Mouse (Mus musculus) limb, embryonic 13.5 days (tissue): ENCODE measurements at regions not wholly inside any gene's neighbourhood (a gene's known extent, or its start where the extent isn't known, plus 50 kb on each side); places are given as distances from the start of the nearest gene placed in this dataset.
"Not testable (repeated sequence)": the region's sequence is repeated elsewhere in the genome, so short reads cannot be mapped to it uniquely, and the experiment has no call there.

ENCODE experiments used
- ATAC-seq: fragments of 200-750 bp; cut with Nextera tagmentation; 2 replicates; pipeline ENCODE4 v1.8.0; 2017; ENCODE audit warnings: low read depth, moderate number of reproducible peaks, moderate TSS enrichment; ENCODE audit not compliant: low FRiP score
- H3K27ac ChIP-seq: fragments of 300-500 bp; sonication (generic); 2 replicates; pipeline ENCODE4 v1.5.1; 2015; ENCODE audit warnings: inconsistent platforms, mild to moderate bottlenecking, moderate library complexity
- H3K27me3 ChIP-seq: fragments of 300-500 bp; sonication (generic); 2 replicates; pipeline ENCODE4 v1.6.1; 2015; ENCODE audit warnings: mild to moderate bottlenecking, inconsistent platforms
- H3K36me3 ChIP-seq: fragments of 300-500 bp; sonication (generic); 2 replicates; pipeline ENCODE4 v1.6.1; 2015; ENCODE audit warnings: inconsistent platforms, mild to moderate bottlenecking, moderate library complexity
- H3K4me1 ChIP-seq: fragments of 300-500 bp; sonication (generic); 2 replicates; pipeline ENCODE4 v1.6.1; 2015; ENCODE audit warnings: inconsistent platforms
- H3K4me2 ChIP-seq: fragments of 300-500 bp; sonication (generic); replicated peaks from 2 replicates; pipeline ENCODE4 v1.6.1; 2015; ENCODE audit warnings: inconsistent platforms, mild to moderate bottlenecking, moderate library complexity
- H3K4me3 ChIP-seq: fragments of 300-500 bp; sonication (generic); 2 replicates; pipeline ENCODE4 v1.5.1; 2015; ENCODE audit warnings: moderate library complexity, mild to moderate bottlenecking, inconsistent platforms
- H3K9ac ChIP-seq: fragments of 300-500 bp; sonication (generic); 2 replicates; pipeline ENCODE4 v1.6.1; 2015; ENCODE audit warnings: mild to moderate bottlenecking, inconsistent platforms
- H3K9me3 ChIP-seq: fragments of 300-500 bp; sonication (generic); 2 replicates; pipeline ENCODE4 v1.6.1; 2016; ENCODE audit warnings: inconsistent platforms
- WGBS: fragments of 180-500 bp; shearing (Covaris S2); methylation state at CpG from one replicate; pipeline ENCODE4 v1.1.7; 2015; 5-methylcytosine and 5-hydroxymethylcytosine counted together

DNA sequence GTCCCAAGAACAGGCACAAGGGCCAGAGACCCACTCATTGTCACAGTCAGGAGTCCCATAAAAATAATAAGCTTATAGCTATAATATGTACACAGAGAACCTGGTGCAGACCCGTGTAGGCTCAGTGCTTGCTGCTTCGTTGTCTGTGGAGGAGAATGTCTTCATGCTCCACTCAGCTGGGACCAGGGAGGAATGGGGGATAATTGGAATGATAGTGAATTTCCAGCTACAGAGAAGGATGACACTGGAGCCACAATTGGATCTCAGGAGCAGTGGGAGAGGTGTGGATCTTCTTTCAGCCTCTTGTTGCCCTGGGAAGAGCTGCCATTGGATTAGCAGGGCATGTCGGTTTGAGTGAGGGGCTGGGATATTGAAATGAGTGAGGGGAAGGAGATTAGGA lies 497.8 kb upstream of the Tbl1xr1 start:
- Histone ChIP-seq H3K4me2 (no peak overlapping the region), H3K4me1 (no peaks in the 10 kb centered on the region), H3K9ac (no peak overlapping the region), H3K27ac (no peak overlapping the region), H3K4me3 (no peak overlapping the region), H3K27me3 (no peaks in the 10 kb centered on the region), H3K9me3 (no peaks in the 10 kb centered on the region), H3K36me3 (no peaks in the 10 kb centered on the region)
- 51% methylated on average over 3 of the region's 3 CpGs for WGBS
- no peak for ATAC-seq

DNA sequence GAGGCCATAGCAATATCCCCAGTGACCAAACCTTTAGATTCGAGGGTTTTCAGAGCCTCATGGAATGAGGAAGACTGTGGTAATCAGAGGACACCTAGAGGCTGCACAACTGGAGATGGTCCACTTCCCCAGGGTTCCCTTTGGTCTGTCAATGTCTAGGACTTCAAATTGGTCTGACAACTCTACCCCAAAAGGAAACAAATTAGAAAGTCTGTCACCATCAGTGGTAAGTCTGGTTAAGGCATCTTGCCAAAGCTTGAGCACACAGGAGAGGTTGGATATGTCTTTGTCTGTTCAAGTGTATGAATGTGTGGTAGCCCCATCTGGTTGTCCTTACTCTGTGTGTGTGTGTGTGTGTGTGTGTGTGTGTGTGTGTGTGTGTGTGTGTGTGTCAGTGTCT lies 494.3 kb upstream of the Tbl1xr1 start:
- no peaks in the 10 kb centered on the region for H3K27me3 ChIP-seq
- 85% methylated on average over 1 of the region's 1 CpGs for WGBS
- H3K36me3 ChIP-seq = no peaks in the 10 kb centered on the region
- H3K27ac ChIP-seq = no peak overlapping the region
- no peak for ATAC-seq
- no peak overlapping the region for H3K9ac ChIP-seq
- H3K4me1 ChIP-seq = no peaks in the 10 kb centered on the region
- no peak overlapping the region for H3K4me2 ChIP-seq
- H3K9me3 ChIP-seq = no peaks in the 10 kb centered on the region
- H3K4me3 ChIP-seq = no peak overlapping the region

DNA sequence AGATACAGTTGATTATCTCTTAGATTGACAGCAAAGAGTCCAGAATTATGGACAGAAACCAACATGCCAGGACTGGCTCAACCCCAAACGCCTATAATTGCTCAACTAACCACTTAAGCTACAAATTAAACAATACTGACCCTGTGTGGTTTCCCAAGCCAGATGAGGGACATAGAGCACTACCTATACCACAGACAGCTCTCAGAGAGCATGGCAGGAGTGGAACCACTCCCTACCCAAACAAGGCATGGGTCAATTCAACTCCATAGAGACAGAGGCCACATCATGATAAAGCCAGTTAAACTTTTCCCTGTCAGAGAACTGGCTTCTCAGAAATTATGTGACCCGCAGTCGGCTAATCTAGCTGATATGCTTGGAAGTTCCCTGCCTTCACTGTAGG lies 490.7 kb upstream of the Tbl1xr1 start:
- Histone ChIP-seq H3K4me1 (no peaks in the 10 kb centered on the region), H3K9me3 (no peaks in the 10 kb centered on the region), H3K36me3 (no peaks in the 10 kb centered on the region), H3K9ac (no peak overlapping the region), H3K4me2 (no peak overlapping the region), H3K4me3 (no peak overlapping the region), H3K27ac (no peak overlapping the region), H3K27me3 (no peaks in the 10 kb centered on the region)
- 84% methylated on average over 3 of the region's 3 CpGs for WGBS
- ATAC-seq = no peak

DNA sequence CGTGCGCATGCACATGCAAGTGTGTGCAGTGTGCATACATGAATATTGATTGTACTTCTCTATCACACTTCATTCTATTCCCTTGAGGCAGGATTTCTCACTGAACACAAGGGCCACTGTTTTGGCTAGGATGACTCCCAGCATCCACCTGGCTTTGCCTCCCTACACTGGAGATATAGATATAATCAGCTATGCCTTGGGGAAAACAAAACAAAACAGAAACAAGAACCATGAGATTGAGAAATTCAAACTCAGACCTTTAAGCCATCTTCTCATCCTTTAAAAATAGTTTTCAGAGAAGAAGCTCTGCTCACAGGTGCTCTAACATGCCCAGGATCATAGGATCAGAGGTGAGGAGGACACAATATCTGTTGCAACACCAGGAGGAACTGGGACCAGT lies 469.6 kb upstream of the Tbl1xr1 start:
- no peaks in the 10 kb centered on the region for H3K4me1 ChIP-seq
- no peak overlapping the region for H3K4me3 ChIP-seq
- no peak overlapping the region for H3K27ac ChIP-seq
- H3K4me2 ChIP-seq = no peak overlapping the region
- no peak for ATAC-seq
- WGBS = 97% methylated on average over 2 of the region's 2 CpGs
- no peaks in the 10 kb centered on the region for H3K36me3 ChIP-seq
- no peaks in the 10 kb centered on the region for H3K27me3 ChIP-seq
- H3K9ac ChIP-seq = no peak overlapping the region
- H3K9me3 ChIP-seq = no peaks in the 10 kb centered on the region

DNA sequence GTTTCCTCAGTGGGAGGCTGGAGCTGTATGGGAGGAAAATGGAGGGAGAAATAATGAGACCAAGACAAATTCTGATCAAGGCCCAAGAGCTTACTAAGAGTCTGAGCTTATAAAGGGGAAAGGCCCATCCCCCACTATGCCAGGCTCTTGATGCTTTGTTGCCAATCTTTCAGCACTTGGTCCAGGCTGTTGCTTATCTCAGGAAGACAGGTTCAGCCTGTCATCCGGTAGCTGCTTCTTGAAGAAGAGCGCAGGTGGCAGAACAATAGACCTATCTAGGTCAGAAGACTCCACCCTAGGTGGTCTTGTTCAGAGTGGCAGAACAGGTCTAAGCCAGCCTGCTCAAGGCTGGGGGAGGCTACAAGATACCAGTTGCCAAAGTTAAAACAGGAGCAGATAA lies 466.2 kb upstream of the Tbl1xr1 start:
- H3K4me2 ChIP-seq = no peak overlapping the region
- H3K9ac ChIP-seq = no peak overlapping the region
- H3K27ac ChIP-seq = no peak overlapping the region
- H3K9me3 ChIP-seq = no peaks in the 10 kb centered on the region
- H3K4me1 ChIP-seq = no peaks in the 10 kb centered on the region
- H3K27me3 ChIP-seq = no peaks in the 10 kb centered on the region
- 98% methylated on average over 2 of the region's 2 CpGs for WGBS
- ATAC-seq = no peak
- no peak overlapping the region for H3K4me3 ChIP-seq
- no peaks in the 10 kb centered on the region for H3K36me3 ChIP-seq

DNA sequence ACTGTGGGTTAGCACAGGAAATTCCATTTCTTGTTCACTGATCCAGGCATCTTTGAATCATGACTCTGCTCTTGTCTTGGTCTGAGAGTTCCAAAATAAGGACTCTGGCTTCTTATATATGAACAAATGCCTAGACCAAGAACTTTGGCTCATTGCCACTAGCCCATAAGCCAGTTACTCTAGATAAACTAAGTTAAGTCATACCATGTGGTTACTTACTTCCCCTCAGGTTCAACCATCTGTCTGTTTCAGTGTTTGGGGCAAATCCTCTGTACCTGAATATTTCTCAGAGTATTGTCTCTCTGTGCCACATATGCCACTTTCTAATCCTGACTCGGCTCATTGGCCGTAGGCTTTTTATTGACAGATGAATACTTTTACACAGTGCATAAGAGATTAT lies 454.7 kb upstream of the Tbl1xr1 start:
- WGBS = 92% methylated on average over 2 of the region's 2 CpGs

DNA sequence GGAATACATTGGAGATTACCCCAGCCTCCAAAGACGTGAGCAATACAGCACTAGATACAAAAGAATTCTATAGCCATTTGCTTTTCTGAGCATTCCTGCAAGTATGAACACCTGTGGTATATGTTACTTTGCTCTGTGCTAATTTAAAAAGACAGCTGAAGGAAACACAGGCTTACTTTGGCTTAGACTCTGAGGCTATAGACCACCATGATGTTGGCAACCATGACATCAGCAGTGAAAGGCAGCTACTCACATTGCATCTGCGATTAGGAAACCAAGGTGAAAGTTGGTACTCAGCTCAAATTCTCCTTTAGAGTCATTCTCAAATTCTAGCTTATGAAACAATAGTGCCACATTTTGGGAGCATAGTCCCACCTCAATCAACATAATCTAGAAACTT lies 451.4 kb upstream of the Tbl1xr1 start:
- Histone ChIP-seq H3K27me3 (no peaks in the 10 kb centered on the region), H3K9ac (no peak overlapping the region), H3K4me3 (no peak overlapping the region), H3K4me1 (0 out of 2 replicates have a peak, but pooled peaks cover 7% of the 10 kb centered on the region), H3K36me3 (no peaks in the 10 kb centered on the region), H3K4me2 (no peak overlapping the region), H3K9me3 (no peaks in the 10 kb centered on the region), H3K27ac (no peak overlapping the region)
- ATAC-seq = no peak
- WGBS = 67% methylated on average over 2 of the region's 2 CpGs

More for the DNA sequence above, 454.7 kb upstream of the Tbl1xr1 start:
- 0 out of 2 replicates have a peak, but pooled peaks cover 7% of the 10 kb centered on the region for H3K4me1 ChIP-seq
- H3K27me3 ChIP-seq = no peaks in the 10 kb centered on the region
- H3K9ac ChIP-seq = no peak overlapping the region
- no peaks in the 10 kb centered on the region for H3K36me3 ChIP-seq
- H3K4me3 ChIP-seq = no peak overlapping the region
- no peak overlapping the region for H3K4me2 ChIP-seq
- no peak overlapping the region for H3K27ac ChIP-seq
- ATAC-seq = no peak
- H3K9me3 ChIP-seq = no peaks in the 10 kb centered on the region

DNA sequence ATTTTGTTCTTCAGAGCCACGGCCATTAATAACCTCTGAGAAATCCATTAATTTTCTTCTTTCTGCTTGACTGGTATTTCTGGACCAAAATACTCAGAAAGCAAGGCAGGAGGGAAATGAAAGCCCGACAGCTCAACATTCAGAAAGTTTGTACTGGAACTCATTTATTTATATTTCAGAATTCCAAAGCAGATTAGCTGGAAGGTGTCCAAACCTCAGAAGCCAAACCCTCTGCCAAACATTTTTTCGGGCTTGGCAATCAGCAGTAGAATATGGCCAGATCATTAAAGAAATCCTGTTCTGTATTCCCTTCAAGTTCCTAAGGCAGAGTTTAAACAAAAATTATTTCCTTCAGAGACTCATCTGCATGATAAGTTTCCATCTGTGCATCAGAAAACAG lies 450.4 kb upstream of the Tbl1xr1 start:
- no peaks in the 10 kb centered on the region for H3K36me3 ChIP-seq
- H3K4me1 ChIP-seq = 0 out of 2 replicates have a peak, but pooled peaks cover 7% of the 10 kb centered on the region
- no peaks in the 10 kb centered on the region for H3K9me3 ChIP-seq
- no peak overlapping the region for H3K4me2 ChIP-seq
- H3K27me3 ChIP-seq = no peaks in the 10 kb centered on the region
- no peak overlapping the region for H3K9ac ChIP-seq
- no peak overlapping the region for H3K4me3 ChIP-seq
- WGBS = 22% methylated on average over 3 of the region's 3 CpGs
- ATAC-seq = no peak
- peak overlapping the region; percentile 40; the same call in 1 of the 2 replicates for H3K27ac ChIP-seq

DNA sequence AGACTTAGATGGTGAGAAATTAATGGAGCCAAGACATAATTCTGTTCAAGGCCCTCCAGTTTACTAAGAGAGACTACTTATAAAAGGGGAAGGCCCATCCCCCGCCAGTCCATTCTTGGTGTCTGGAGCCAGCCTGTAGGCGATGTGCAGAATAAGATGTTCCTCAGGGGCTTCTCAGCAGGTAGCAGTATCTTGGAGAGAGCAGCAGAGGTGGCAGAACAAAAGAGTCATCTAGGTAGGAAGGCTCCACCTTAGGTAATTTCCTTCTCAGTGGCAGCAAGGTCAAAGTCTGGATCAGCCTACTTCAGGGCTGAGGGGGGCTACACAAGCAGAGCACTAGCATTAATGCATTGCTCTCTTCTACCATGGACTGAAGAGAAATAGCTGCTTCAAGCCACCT lies 449.4 kb upstream of the Tbl1xr1 start:
- not testable (repeated sequence) for H3K27ac ChIP-seq, H3K9ac ChIP-seq, H3K4me3 ChIP-seq, ATAC-seq, H3K27me3 ChIP-seq, H3K9me3 ChIP-seq, H3K4me1 ChIP-seq, H3K4me2 ChIP-seq, H3K36me3 ChIP-seq
- 90% methylated on average over 2 of the region's 2 CpGs for whole genome bisulfite sequencing

DNA sequence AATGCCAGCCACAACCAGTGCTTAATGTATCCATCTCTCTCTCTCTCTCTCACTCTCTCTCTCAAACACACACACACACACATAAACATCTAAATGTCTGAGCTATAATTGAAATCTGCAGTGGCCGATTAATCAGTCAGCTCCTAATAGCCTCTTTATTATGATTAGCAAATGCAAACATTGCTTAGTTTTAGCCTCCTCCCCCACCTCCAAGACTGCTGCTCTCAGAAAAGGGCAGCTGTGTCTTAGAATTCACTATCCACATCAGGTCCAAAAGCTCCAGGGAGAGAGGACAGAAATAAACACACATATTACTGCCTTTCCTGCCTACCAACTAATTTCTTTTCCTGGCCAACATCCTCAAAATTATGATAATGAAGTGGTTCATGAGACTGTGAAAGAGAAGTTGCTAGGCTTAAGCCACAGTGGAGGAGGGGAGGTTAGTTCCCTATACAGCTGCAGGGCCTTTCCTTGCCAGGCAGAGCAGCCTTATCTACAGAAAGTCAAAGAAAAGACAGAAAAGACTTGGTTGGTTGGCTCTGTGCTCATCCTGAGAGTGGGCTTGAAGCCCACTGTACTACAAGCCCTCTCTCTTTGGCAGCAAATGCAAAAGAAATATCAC lies 442.7 kb upstream of the Tbl1xr1 start:
- no peak overlapping the region for H3K9ac ChIP-seq
- H3K4me2 ChIP-seq = no peak overlapping the region
- peaks cover 8% of the 10 kb centered on the region for H3K4me1 ChIP-seq
- no peaks in the 10 kb centered on the region for H3K9me3 ChIP-seq
- no peaks in the 10 kb centered on the region for H3K27me3 ChIP-seq
- ATAC-seq = peak; percentile 67; the same call in 1 of the 2 replicates
- H3K27ac ChIP-seq = no peak overlapping the region
- 38% methylated on average over 1 of the region's 1 CpGs for WGBS
- H3K36me3 ChIP-seq = no peaks in the 10 kb centered on the region
- H3K4me3 ChIP-seq = no peak overlapping the region

DNA sequence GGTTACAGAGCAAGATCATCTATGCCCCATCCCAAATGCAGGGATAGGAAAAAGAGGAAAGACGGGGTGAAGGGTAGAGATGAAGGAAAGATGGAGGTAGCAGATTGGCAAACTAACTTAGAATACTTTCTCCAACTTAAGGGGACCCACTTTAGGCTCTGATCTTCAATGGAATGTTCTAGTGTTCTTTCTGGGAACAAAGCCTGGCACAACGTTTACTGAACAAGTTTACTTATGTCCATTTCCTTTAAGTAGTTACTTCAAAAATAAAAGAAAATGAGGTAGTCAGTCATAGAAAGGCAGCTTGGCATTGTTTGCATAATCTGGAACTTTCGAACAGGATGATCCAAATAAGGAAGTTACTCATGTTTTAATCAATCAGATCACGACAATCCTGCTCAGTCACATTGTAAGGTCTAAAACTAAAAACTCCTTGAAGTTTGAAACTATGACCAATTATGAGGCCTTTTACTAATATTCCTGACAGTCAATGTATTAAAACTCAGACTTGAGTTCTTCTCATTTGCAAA lies 441.7 kb upstream of the Tbl1xr1 start:
- Histone ChIP-seq H3K36me3 (no peaks in the 10 kb centered on the region), H3K9me3 (no peaks in the 10 kb centered on the region), H3K4me3 (no peak overlapping the region), H3K27ac (no peak overlapping the region), H3K4me1 (peaks cover 8% of the 10 kb centered on the region), H3K4me2 (no peak overlapping the region), H3K27me3 (no peaks in the 10 kb centered on the region), H3K9ac (no peak overlapping the region)
- ATAC-seq = no peak
- 85% methylated on average over 4 of the region's 4 CpGs for WGBS

DNA sequence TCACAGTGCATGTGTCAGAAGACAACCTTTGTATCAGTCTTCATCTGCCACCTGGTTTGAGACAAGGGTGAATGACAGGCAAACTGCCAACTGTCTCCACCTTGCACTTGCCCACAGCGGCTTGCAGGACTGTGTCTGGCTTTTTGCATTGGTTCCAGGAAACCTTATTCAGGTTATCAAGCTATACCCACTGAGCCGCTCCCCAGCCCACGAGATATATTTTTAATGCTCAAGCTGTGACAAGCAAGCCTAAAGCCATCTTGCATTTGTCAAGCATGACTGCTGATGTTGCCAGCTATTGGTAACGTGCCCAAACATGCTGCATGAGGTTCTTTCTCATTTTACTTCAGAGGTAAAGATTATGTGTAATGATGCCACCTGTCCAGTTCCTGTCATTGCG lies 437.6 kb upstream of the Tbl1xr1 start:
- Histone ChIP-seq H3K4me1 (peaks cover 4% of the 10 kb centered on the region), H3K4me2 (no peak overlapping the region), H3K9me3 (no peaks in the 10 kb centered on the region), H3K36me3 (no peaks in the 10 kb centered on the region), H3K4me3 (no peak overlapping the region), H3K9ac (no peak overlapping the region), H3K27me3 (no peaks in the 10 kb centered on the region), H3K27ac (no peak overlapping the region)
- no peak for ATAC-seq
- WGBS = 85% methylated on average over 5 of the region's 5 CpGs

DNA sequence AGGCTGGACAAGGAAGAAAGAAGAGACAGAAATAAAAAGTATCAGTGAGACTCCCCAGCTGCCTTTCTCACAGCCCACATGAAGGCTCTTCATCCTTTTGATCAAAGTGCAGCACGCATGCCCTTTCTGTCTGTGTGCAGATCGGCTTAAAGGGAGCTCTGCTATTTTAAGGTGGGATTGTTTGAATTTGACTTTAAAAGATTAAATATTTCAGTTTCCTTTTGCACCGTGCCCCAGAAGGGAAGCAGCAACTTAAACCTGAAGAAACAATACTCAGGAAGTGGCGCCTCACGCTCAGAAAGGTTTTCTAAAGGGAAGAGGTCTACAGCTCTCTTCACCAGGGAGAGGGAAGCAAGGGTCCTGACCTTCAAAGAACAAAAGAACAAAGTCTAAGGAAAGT lies 436.9 kb upstream of the Tbl1xr1 start:
- Histone ChIP-seq H3K9me3 (no peaks in the 10 kb centered on the region), H3K4me3 (no peak overlapping the region), H3K9ac (no peak overlapping the region), H3K4me2 (no peak overlapping the region), H3K27ac (no peak overlapping the region), H3K36me3 (no peaks in the 10 kb centered on the region), H3K27me3 (no peaks in the 10 kb centered on the region), H3K4me1 (0 out of 2 replicates have a peak, but pooled peaks cover 2% of the 10 kb centered on the region)
- 62% methylated on average over 5 of the region's 5 CpGs for WGBS
- ATAC-seq = no peak
